Mouse (Mus musculus) liver, embryonic 14.5 days (tissue): ENCODE measurements around the gene Lman2l. TPM values are rescaled to one million over a fixed set of nuclear protein-coding genes. Genes with fewer than 3 reads are reported as not detected.

Experiments
- ATAC-seq: fragments of 200-750 bp; cut with Nextera tagmentation; 2 replicates; pipeline ENCODE4 v1.8.0; 2017; ENCODE audit warnings: moderate number of reproducible peaks, mild to moderate bottlenecking, moderate library complexity; ENCODE audit not compliant: insufficient read depth
- DNase-seq, 3 experiments: peaks; one replicate each; pipeline ENCODE4 v3.0.0-alpha.2; 2012 to 2013; ENCODE audit warnings: low read depth in 3 of 3, low spot score in 3 of 3
- H3K27ac ChIP-seq: fragments of 300-500 bp; sonication (generic); 2 replicates; pipeline ENCODE4 v1.5.1; 2014; ENCODE audit warnings: moderate library complexity, mild to moderate bottlenecking, control low read depth, inconsistent platforms
- H3K27me3 ChIP-seq: fragments of 300-500 bp; sonication (generic); 2 replicates; pipeline ENCODE4 v1.6.1; 2014; ENCODE audit warnings: mild to moderate bottlenecking, low read length, moderate library complexity; ENCODE audit not compliant: control insufficient read depth, insufficient read depth
- H3K36me3 ChIP-seq: fragments of 300-500 bp; sonication (generic); replicated peaks from 2 replicates; pipeline ENCODE4 v1.6.1; 2014; ENCODE audit warnings: low read depth; ENCODE audit not compliant: control insufficient read depth, insufficient read depth
- H3K4me1 ChIP-seq, 2 experiments: fragments of 200-500 bp in 1 of 2; fragments of 300-500 bp in 1 of 2; sonication (generic) in 1 of 2; replicated peaks; 2 replicates each; pipeline ENCODE4 v1.6.1; 2012 to 2014; ENCODE audit warnings: antibody characterized with exemption in 1 of 2, inconsistent platforms in 1 of 2, low read length in 1 of 2; ENCODE audit not compliant: control insufficient read depth in 2 of 2, insufficient read depth in 2 of 2
- H3K4me2 ChIP-seq: fragments of 300-500 bp; sonication (generic); 2 replicates; pipeline ENCODE4 v1.6.1; 2014; ENCODE audit warnings: low read depth, mild to moderate bottlenecking, control low read depth, moderate library complexity
- H3K4me3 ChIP-seq, 2 experiments: fragments of 200-500 bp in 1 of 2; fragments of 300-500 bp in 1 of 2; sonication (generic) in 1 of 2; 2 replicates each; pipeline ENCODE4 v1.5.1; 2012 to 2014; ENCODE audit warnings: low read depth in 2 of 2, low read length in 2 of 2, mild to moderate bottlenecking in 2 of 2, control low read depth in 1 of 2, inconsistent platforms in 1 of 2, moderate library complexity in 1 of 2; ENCODE audit not compliant: insufficient read depth in 1 of 2
- H3K9ac ChIP-seq: fragments of 300-500 bp; sonication (generic); replicated peaks from 2 replicates; pipeline ENCODE4 v1.6.1; 2014; ENCODE audit warnings: mild to moderate bottlenecking, control low read depth, moderate library complexity
- H3K9me3 ChIP-seq: fragments of 300-500 bp; sonication (generic); 2 replicates; pipeline ENCODE4 v1.6.1; 2016; ENCODE audit warnings: low read length, mixed read lengths; ENCODE audit not compliant: control insufficient read depth
- CTCF ChIP-seq: IDR thresholded peaks from 2 replicates; pipeline ENCODE4 v1.5.1; 2016; ENCODE audit warnings: antibody characterized with exemption, low read depth, control low read depth
- EP300 ChIP-seq: IDR thresholded peaks from 2 replicates; pipeline ENCODE4 v1.6.1; 2016; ENCODE audit warnings: antibody characterized with exemption, low read depth
- WGBS: fragments of 180-500 bp; shearing (Covaris S2); extraction: QIAGEN DNeasy Blood & Tissue Kit; methylation state at CpG from one replicate; pipeline ENCODE4 v1.1.7; 2014; ENCODE audit not compliant: insufficient replicate concordance; 5-methylcytosine and 5-hydroxymethylcytosine counted together
- polyA plus RNA-seq, 2 experiments: library from polyadenylated mRNA; depleted of rRNA in 1 of 2; stranded (reverse) in 1 of 2; unstranded in 1 of 2; fragments of >200 nt; fragmentation: Nextera tagmentation in 1 of 2; extraction: Ambion mirVana in 1 of 2; gene quantifications; 2 replicates each; pipeline versions ENCODE4 v1.2.1 to v1.2.3; 2012 to 2014

Lman2l gene
- polyA plus RNA-seq, 2 experiments: 4.8 to 7.0 TPM

- DNase-seq (no peak), ATAC-seq (no peak)
- Histone ChIP-seq H3K4me2 (no peak overlapping the region), H3K4me3 (no peak overlapping the region), H3K9me3 (no peaks in the 10 kb centered on the region), H3K27me3 (no peaks in the 10 kb centered on the region), H3K9ac (no peak overlapping the region), H3K36me3 (no peaks in the 10 kb centered on the region), H3K27ac (no peak overlapping the region), H3K4me1 (no peaks in the 10 kb centered on the region)
- 57% methylated on average over 4 of the region's 4 CpGs for WGBS
- TF ChIP-seq EP300 (no peak), CTCF (no peak)
Observed at GRCm38 (mm10) chr1:36401509-36401908, 43.6 kb downstream of the Lman2l start.

DNA sequence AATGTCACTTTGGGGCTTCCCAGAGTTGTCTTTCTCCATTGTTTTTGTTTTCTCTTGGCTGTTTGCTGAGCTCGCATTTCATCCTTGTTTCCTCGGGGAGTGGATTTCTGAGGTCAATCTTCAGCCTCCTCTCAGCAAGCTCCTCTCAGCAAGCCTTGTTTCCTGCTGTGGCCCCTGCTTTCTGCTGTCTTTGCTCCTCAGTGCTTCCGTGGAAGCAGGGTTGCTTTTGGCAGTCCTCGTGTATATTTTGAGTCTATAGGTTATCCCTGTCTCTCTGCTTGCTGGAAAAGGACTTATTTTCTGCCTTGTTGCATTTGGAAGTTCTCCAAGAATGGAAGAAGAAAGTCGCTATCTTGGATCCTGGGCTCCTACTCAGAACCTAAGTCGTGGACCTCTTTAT lies 48.0 kb downstream of the Lman2l start:
- DNase-seq (no peak), ATAC-seq (no peak)
- 24% methylated on average over 6 of the region's 6 CpGs for WGBS

GRCm38 (mm10) chr1:36379582-36379981 lies 65.5 kb downstream of the Lman2l start:
- no peak for DNase-seq
- H3K4me1 ChIP-seq: peaks cover 0 to 10% of the 10 kb centered on the region in 2 experiments; a peak in 2 of 4 replicates
- H3K27ac ChIP-seq: no peak overlapping the region
- no peak overlapping the region for H3K4me2 ChIP-seq
- no peaks in the 10 kb centered on the region for H3K9me3 ChIP-seq
- H3K36me3 ChIP-seq: no peaks in the 10 kb centered on the region
- WGBS: 48% methylated on average over 4 of the region's 4 CpGs
- no peak overlapping the region for H3K9ac ChIP-seq
- no peaks in the 10 kb centered on the region for H3K27me3 ChIP-seq
- no peak for ATAC-seq
- TF ChIP-seq CTCF (0 out of 2 replicates have a peak, but pooled peaks have one; percentile 18), EP300 (no peak)
- H3K4me3 ChIP-seq: no peak overlapping the region

More for the DNA sequence above, 48.0 kb downstream of the Lman2l start:
- no peaks in the 10 kb centered on the region for H3K27me3 ChIP-seq
- no peaks in the 10 kb centered on the region for H3K9me3 ChIP-seq
- no peak overlapping the region for H3K4me2 ChIP-seq
- H3K27ac ChIP-seq: no peak overlapping the region
- H3K9ac ChIP-seq: no peak overlapping the region
- TF ChIP-seq CTCF: no peak
- no peak for TF ChIP-seq EP300
- H3K36me3 ChIP-seq: no peaks in the 10 kb centered on the region
- H3K4me1 ChIP-seq: no peaks in the 10 kb centered on the region
- no peak overlapping the region for H3K4me3 ChIP-seq

GRCm38 (mm10) chr1:36378880-36379279 lies 66.2 kb downstream of the Lman2l start:
- DNase-seq (peak in 2 of 3 experiments; percentile 19), ATAC-seq (peak; percentile 41; the same call in 1 of the 2 replicates)
- Histone ChIP-seq H3K9me3 (no peaks in the 10 kb centered on the region), H3K9ac (no peak overlapping the region), H3K4me2 (no peak overlapping the region), H3K36me3 (no peaks in the 10 kb centered on the region), H3K27ac (no peak overlapping the region), H3K4me3 (no peak overlapping the region), H3K27me3 (no peaks in the 10 kb centered on the region; the same call in 1 of the 2 replicates), H3K4me1 (peaks cover 0 to 10% of the 10 kb centered on the region in 2 experiments; a peak in 2 of 4 replicates)
- 24% methylated on average over 6 of the region's 6 CpGs for WGBS
- TF ChIP-seq CTCF: no peak
- no peak for TF ChIP-seq EP300

DNA sequence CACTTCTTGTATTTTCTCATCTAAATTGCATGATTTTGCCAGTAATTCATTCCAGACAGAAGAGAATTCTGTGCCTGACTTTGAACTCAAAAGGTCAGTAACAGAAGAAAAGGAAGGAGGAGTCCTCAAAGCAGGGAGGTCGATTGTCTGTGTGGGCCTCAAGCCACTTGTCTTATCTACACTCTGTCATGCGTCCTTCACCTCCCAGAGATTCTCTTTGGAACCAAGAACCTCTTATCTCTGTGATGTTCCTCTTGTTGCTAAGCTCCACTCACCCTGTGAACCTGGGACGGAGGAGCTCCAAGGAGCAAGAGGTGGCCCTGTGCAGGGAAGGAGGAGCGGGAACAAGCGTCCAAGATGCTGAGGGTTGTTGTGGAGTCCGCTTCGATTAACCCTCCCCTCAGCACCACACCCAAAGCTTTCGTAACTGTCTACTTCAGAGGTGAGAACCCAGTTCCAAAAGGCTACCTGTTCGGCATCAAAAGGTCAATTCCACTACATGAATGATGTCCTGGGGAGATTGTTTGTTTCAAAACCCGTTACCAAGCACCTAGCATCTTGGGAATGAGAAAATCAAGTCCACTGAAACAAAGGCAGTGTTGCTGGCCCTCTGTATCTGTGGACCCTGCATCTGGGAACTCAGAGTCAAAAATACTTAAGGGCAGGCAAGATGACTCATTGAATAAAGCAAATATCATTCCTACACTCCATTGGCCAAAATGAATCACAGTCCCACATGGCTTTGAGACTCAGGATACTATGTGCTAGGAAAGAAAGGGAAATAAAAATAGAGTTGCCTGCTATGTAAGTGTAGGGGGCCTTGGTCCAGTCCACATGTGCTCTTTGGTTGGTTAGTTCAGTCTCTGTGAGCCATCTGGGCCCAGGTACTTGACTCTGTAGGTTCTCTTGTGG lies 72.9 kb downstream of the Lman2l start, which contains the start of gene Fer1l5:
TSS of gene Fer1l5 (plus strand) at position 358 of the 912 bp plus-strand sequence.
- Histone ChIP-seq H3K27ac (no peak within 1 kb of the TSS), H3K4me2 (no peak within 1 kb of the TSS), H3K9ac (no peak within 1 kb of the TSS), H3K4me1 (peaks cover 13 to 20% of the 10 kb centered on the region in 2 experiments), H3K27me3 (no peaks in the 10 kb centered on the region; the same call in 1 of the 2 replicates), H3K9me3 (no peaks in the 10 kb centered on the region), H3K4me3 (no peak within 1 kb of the TSS), H3K36me3 (peaks cover 4% of the 10 kb centered on the region)
- no peak for TF ChIP-seq EP300
- TF ChIP-seq CTCF: no peak
- WGBS: 41% methylated on average over 10 of the region's 10 CpGs
- ATAC-seq (peak; percentile 16; the same call in 1 of the 2 replicates), DNase-seq (peak in 1 of 3 experiments; percentile 23)
